Mouse (Mus musculus) kidney, postnatal 10 days (tissue): ENCODE data around the gene Slc35g1.
A peak's percentile ranks its signal among the peaks of the same experiment; 100 is the strongest.
"Not testable (repeated sequence)": the region's sequence is repeated elsewhere in the genome, so short reads cannot be mapped to it uniquely, and the experiment has no call there.

Experiments used
- DNase-seq: peaks from one replicate; pipeline ENCODE4 v3.0.0; 2021; ENCODE audit warnings: mixed read lengths

Slc35g1 gene

DNA sequence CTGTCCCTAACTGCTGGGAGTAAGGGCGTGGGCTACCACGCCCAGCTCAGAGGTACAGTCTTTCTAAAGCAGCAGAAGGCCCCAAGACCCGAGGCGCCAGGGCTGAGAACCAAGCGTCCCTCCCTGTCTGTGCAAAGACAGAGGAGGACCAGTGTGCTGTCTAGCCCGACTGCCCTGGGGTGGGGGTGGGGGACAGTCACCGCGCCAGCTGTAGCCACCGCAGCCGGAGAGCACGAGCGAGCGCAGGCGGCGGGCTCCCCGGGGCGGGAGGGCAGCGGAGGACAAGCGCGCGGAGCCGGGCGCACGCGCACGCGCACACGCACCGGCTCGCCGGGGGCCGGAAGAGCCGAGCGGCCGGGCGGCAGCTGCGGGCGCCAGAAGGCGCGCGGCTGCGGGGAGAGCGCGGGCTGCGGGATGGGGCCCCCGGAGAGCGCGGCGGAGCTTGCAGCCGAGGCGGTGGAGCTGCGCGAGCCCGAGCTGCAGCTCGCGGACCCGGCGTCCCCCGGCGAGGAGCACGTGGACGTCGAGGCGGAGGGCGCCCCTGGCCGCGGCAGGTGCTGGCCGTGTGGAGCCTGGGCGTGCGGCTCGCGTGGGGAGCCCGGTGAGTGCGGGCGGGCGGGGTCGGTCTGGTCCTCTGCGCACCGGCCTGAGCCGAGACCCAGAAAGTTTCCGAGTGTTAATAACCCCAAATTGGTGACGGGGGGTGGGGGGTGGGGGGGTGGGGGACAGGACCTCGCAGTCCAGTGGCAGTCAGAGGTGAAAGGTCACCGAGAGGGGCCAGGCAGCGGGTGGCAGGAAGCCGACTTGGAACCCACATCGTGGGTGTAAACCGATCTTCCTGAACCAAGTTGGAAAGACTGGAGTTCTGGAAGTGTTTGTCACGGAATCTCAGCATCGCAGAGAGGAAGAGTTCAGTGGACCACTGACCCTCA lies at the start of gene Slc35g1:
Slc35g1 (plus strand) TSS at position 280 of the 932 bp plus-strand sequence.
- DNase-seq = peak; percentile 75

DNA sequence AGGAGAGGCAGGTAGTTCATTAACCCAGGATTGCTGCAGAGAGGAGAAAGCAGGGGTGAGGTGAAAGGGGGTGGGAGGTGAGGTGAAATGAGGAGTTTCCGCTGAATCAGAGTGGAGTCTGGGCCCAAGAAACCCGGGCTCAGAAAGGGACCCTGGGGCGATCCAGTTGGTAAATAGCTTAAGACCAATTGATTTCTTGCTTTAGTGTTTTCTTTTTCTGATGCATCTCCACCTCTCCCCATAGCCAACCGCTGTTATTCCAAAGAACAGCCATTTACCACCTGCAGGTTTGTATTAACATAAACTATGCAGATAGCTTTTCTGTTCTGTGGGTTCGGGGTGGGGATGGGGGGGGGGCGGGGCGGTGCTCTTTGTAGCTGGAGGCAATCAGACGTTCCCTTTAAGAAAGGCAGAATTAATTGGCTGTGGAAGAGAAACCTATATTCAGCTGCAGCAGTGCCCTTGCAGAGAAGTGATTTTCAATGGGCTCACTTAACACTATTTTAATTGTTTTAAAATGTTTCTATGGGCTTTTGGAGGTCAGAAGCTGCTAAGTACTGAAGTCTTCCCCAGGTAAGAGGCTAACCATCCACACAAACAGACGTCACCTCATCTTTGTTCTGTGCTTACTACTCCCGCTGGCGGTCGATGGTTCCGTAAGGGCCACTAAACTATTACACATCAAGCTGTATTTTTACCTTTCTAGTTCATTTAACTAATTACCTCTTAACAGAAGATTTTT lies 47.3 kb upstream of the Slc35g1 start:
- peak; percentile 51 for DNase-seq

GRCm38 (mm10) chr19:38349013-38349341 lies 46.8 kb upstream of the Slc35g1 start:
- DNase-seq = no peak

GRCm38 (mm10) chr19:38351202-38351601 lies 44.6 kb upstream of the Slc35g1 start:
- no peak for DNase-seq

DNA sequence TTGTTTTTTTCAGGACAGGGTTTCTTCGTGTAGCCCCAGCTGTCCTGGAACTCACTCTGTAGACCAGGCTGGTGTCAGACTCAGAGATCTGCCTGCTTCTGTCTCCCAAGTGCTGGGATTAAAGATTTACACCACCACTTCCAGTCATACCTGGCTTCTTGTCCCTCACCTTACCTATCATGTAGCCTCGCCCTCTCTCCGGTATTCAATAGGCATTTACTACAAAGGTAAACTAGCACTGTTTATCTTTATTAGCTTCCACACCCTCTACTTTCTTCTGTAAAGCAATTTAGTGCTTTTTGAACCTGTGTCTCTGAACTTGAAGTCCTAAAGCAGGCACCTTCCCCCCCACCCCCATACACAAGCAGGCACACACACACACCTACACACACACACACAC lies 44.1 kb upstream of the Slc35g1 start:
- no peak for DNase-seq

- DNase-seq = peak; percentile 40
Observed at GRCm38 (mm10) chr19:38352495-38353130, 43.2 kb upstream of the Slc35g1 start.

DNA sequence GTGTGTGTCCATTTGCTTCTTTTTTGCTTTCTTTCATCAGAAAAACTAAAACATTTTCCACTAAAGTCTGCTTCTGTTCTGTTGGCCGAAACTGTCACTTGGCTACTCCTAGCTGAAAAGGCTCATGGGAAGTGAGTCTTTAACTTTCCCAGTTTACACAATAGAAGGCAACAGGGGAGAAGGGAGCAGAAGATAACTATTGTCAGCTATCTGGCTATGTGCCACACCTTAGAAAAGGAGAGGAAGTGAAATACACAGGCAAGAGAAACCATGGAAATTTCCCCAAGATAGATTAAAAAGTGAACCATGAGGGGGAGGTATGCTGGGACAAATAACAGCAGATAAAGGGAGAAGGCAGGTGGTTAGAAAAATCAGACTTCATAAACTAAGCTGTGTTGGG lies 41.5 kb upstream of the Slc35g1 start:
- no peak for DNase-seq

DNA sequence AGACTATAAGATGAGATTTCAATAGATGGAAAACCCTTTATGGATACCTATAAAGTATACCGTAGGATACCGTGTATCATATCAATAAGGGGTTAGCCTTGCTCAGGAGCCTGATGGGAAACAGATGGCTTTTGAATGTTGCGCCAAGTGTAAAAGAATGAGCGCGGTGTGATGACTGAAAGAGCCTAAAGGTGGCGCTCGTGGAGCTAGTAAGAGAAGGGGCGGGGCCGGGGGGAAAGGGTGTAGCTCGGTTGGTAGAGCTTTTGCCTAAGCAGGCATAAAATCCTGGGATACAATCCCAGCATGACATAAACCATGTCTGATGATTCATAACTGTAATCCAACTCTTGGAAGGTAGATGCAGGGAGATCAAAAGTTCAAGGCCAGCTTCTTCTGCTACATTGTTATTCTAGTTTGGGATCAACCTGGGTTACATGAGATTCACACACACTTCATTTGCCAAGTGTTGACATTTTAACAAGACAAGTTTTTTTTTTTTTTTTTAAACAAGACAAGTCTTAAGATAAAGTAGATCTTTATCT lies 40.9 kb upstream of the Slc35g1 start:
- no peak for DNase-seq

GRCm38 (mm10) chr19:38356211-38356828 lies 39.5 kb upstream of the Slc35g1 start:
- no peak for DNase-seq

DNA sequence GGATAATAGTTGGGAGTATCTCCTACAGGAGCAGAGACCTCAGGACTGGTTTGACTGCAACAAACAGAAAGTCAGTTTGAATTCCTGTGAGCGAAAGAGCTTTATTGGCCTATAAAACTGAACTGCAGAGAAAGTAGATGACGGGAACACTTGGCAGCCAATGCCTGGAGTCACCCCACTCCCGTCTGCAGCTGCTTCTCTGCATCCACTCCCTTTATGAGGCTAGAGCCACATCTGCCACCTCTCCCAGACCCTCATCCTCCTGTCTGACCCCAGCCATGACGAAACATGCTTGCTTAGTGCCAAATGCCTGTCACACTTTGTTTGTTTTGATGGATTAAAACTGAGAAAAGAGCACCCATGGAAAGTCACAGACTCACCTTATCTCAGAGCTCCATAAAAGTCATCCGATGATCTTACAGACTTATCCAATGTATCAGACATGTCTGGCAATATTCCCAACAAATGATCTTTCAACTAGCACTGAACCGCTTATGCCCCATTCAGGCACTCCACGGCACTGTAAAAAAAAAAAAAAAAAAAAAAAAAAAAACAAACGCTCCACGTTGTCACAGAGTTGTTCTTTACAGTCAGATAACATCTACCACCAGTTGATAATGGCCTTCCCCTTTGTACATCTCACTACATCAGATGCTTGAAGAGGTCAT lies 37.7 kb upstream of the Slc35g1 start:
- peak; percentile 20 for DNase-seq

DNA sequence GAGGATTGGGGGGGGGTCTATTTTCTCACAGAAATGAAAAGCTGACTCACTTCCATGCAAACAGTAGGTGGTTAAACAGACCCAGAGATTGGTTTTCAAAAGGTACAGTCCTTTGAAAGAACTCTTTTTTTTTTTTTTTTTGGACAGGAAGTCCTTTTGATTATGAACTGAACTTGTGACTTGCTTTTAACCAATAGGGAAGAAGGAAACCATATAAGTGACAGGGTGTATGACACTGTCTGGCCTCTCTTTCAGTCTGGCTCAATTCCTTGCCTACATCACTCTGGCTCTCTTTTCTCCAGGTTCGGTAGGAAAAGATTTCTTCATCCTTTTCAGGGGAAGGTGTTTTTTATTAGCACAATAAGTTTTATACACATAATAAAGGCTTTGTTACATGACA lies 36.5 kb upstream of the Slc35g1 start:
- DNase-seq = no peak

GRCm38 (mm10) chr19:38361850-38362249 lies 33.9 kb upstream of the Slc35g1 start:
- no peak for DNase-seq

GRCm38 (mm10) chr19:38363358-38363757 lies 32.4 kb upstream of the Slc35g1 start:
- no peak for DNase-seq

- DNase-seq = no peak
Observed at GRCm38 (mm10) chr19:38363879-38364659, 31.7 kb upstream of the Slc35g1 start.

- DNase-seq = no peak
Observed at GRCm38 (mm10) chr19:38364939-38365614, 30.7 kb upstream of the Slc35g1 start.

DNA sequence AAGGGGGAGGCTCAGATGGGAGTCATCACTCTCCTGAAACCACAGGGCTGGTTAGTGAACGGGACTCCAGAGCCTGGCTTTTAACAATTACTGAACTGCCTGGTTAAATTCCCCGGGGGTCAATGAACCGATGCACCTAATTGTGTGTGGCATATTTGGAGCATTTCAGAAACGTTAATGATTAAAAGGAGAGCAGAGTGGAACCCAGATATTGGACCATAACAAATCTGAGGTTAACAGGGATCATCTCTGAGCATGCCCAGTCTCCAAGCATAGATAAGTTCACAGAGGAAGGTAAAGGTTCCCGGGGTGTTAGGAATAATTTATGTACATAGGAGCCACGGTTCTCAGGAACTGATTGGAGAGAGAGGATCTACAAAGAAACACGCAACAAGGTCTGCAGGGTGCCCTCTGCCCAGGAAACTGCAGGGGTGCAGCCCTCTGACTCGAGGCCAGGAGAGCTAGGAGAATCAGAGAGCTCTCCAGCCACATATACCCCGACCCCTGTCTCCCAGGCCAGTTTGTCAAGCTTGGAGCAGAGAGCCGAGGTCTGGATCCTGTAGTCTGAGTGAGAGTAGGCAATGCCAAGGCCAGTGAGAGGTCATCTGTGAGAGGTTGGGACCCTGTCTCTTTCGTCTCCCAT lies 23.2 kb upstream of the Slc35g1 start:
- DNase-seq = peak; percentile 57

DNA sequence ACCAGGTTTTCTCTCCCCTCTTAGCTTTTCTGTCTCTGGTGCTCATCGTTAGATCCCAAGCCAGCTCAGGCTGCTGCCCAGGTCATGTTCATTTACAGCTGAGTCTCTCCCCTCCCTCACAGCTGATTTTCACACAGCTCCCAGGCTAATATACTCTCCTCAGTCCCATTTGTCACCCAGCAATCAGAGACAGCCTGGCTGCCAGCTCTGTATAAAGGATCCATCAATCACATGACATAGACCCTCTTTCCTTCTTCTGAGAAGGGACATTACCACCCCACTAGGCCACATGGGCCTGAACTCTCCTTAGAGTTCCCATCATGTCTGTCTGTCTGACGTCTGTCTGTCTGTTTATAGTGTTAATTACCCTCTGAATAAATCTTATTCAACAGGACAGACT lies 22.4 kb upstream of the Slc35g1 start:
- no peak for DNase-seq

- DNase-seq = no peak
Observed at GRCm38 (mm10) chr19:38383769-38384168, 12.0 kb upstream of the Slc35g1 start.

- not testable (repeated sequence) for DNase-seq
Observed at GRCm38 (mm10) chr19:38387021-38387420, 8.8 kb upstream of the Slc35g1 start.

- DNase-seq = no peak
Observed at GRCm38 (mm10) chr19:38387835-38388234, 7.9 kb upstream of the Slc35g1 start.
